Mouse (Mus musculus) kidney, adult 2 months (tissue): ENCODE data around the gene Rbm19.

Experiments
- CTCF ChIP-seq: fragments of 200-500 bp; conservative IDR thresholded peaks from 2 replicates; pipeline ENCODE4 v1.5.1; 2011; ENCODE audit warnings: low read depth, mild to moderate bottlenecking, control low read depth, low read length, moderate library complexity, mixed read lengths; ENCODE audit not compliant: insufficient read depth, insufficient read length
- POLR2A ChIP-seq: fragments of 200-500 bp; IDR thresholded peaks from one replicate; pipeline ENCODE4 v1.6.1; 2011; ENCODE audit warnings: low read depth, low read length, control low read depth

DNA sequence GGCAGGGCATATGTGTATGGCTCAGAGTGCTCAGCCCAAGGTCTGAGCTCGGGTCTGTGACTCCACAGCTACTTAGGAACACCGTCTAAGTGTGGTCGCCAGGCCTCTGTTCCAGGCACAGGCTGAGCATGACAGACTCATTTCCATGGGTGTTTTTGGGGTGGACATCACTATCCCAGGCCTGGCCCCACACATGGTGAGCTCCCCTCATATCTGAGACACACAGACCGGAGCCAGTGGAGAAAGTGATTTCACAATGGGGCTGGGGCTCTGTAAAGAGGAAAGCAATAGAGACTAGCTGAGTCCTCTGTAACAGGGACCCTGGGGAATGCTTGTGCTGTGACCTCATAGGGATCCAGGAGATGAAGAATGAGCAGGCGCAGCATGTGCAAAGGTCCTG is 20.8 kb downstream of the Rbm19 start:
- TF ChIP-seq CTCF (no peak), POLR2A (no peak)
